20 mouse cellular contexts compared by ENCODE assay signal in genomic region chr5:53174461-53174860, GRCm38 (mm10). TPM values are rescaled to one million over a fixed set of nuclear protein-coding genes. Genes with fewer than 3 reads are reported as not detected.
DNase-seq lines count a peak whose midpoint lies in the region; ATAC-seq and TF ChIP-seq lines count a peak whose summit lies in the region.
"Had no signal": no experiment of that assay in that cellular context is flagged by ENCODE, and none has a peak within 500 bp of the region (broad histone marks: within the 10 kb centered on the region; RNA-seq: fewer than 3 reads in every experiment).

No protein-coding gene starts in this region.

- TF ChIP-seq CTCF in forebrain, postnatal 0 days (IDR thresholded peaks at IDR 0.05; ENCODE audit: low read depth): no peak
- no peak for TF ChIP-seq CTCF in midbrain, postnatal 0 days (IDR thresholded peaks at IDR 0.05)

- no peak overlapping the region for H3K9ac ChIP-seq in forebrain, embryonic 13.5 days
- no peak overlapping the region for H3K9ac ChIP-seq in forebrain, postnatal 0 days
- no peak overlapping the region for H3K9ac ChIP-seq in hindbrain, embryonic 13.5 days
- H3K9ac ChIP-seq in hindbrain, embryonic 11.5 days (ENCODE audit: low read depth, low read length): no peak overlapping the region
- H3K9ac ChIP-seq in midbrain, embryonic 16.5 days (ENCODE audit: low read depth, low read length): no peak overlapping the region
- no peak overlapping the region for H3K9ac ChIP-seq in midbrain, postnatal 0 days (replicated peaks; ENCODE audit: low read length, poor library complexity, severe bottlenecking)
- H3K9ac ChIP-seq: embryonic facial prominence, embryonic 13.5 days; heart, embryonic 15.5 days had no signal

- no peak overlapping the region for H3K4me2 ChIP-seq in forebrain, embryonic 13.5 days
- no peak overlapping the region for H3K4me2 ChIP-seq in forebrain, postnatal 0 days (ENCODE audit: low read depth)
- no peak overlapping the region for H3K4me2 ChIP-seq in hindbrain, embryonic 13.5 days
- H3K4me2 ChIP-seq in hindbrain, embryonic 11.5 days (replicated peaks; ENCODE audit: low read depth, low read length): no peak overlapping the region
- no peak overlapping the region for H3K4me2 ChIP-seq in midbrain, embryonic 16.5 days (ENCODE audit: low read length)
- H3K4me2 ChIP-seq in midbrain, postnatal 0 days (ENCODE audit: low read depth, low read length, poor library complexity, severe bottlenecking): no peak overlapping the region
- H3K4me2 ChIP-seq: embryonic facial prominence, embryonic 13.5 days; heart, embryonic 11.5 days; heart, embryonic 15.5 days had no signal

- H3K27ac ChIP-seq in forebrain, embryonic 13.5 days: no peak overlapping the region
- H3K27ac ChIP-seq in forebrain, postnatal 0 days (ENCODE audit: low read depth, low read length): no peak overlapping the region
- 0 out of 2 replicates have a peak overlapping the region, but pooled peaks have one; percentile 12 for H3K27ac ChIP-seq in hindbrain, embryonic 13.5 days
- no peak overlapping the region for H3K27ac ChIP-seq in hindbrain, embryonic 11.5 days (ENCODE audit: low read depth, low read length)
- H3K27ac ChIP-seq in midbrain, embryonic 16.5 days (ENCODE audit: low read length): no peak overlapping the region
- no peak overlapping the region for H3K27ac ChIP-seq in midbrain, postnatal 0 days (ENCODE audit: low read depth, low read length)
- H3K27ac ChIP-seq: embryonic facial prominence, embryonic 13.5 days; heart, adult 2 months; heart, embryonic 15.5 days had no signal

- ATAC-seq in forebrain, embryonic 13.5 days: peak; percentile 42; the same call in 1 of the 2 replicates
- no peak for ATAC-seq in forebrain, postnatal 0 days
- ATAC-seq in hindbrain, embryonic 13.5 days (ENCODE audit: low FRiP score): peak; percentile 44; the same call in 1 of the 2 replicates
- no peak for ATAC-seq in hindbrain, embryonic 11.5 days (ENCODE audit: low FRiP score)
- peak; percentile 24; the same call in 1 of the 2 replicates for ATAC-seq in midbrain, embryonic 16.5 days
- no peak for ATAC-seq in midbrain, postnatal 0 days (ENCODE audit: low FRiP score)
- ATAC-seq: intestine, embryonic 16.5 days had no signal

- no peaks in the 10 kb centered on the region for H3K9me3 ChIP-seq in forebrain, embryonic 13.5 days (replicated peaks)
- H3K9me3 ChIP-seq in forebrain, postnatal 0 days (ENCODE audit: low read length): no peaks in the 10 kb centered on the region
- no peaks in the 10 kb centered on the region for H3K9me3 ChIP-seq in hindbrain, embryonic 13.5 days
- no peaks in the 10 kb centered on the region for H3K9me3 ChIP-seq in hindbrain, embryonic 11.5 days (ENCODE audit: control insufficient read depth, low read length)
- no peaks in the 10 kb centered on the region for H3K9me3 ChIP-seq in midbrain, embryonic 16.5 days (replicated peaks; ENCODE audit: control insufficient read depth, low read length, poor library complexity, severe bottlenecking)
- H3K9me3 ChIP-seq in midbrain, postnatal 0 days (ENCODE audit: low read length): no peaks in the 10 kb centered on the region
- H3K9me3 ChIP-seq: embryonic facial prominence, embryonic 13.5 days; heart, embryonic 15.5 days had no signal

- DNase-seq in forebrain, postnatal 0 days: no peak
- DNase-seq in hindbrain, embryonic 11.5 days (ENCODE audit: low spot score): no peak
- no peak for DNase-seq in midbrain, postnatal 0 days (ENCODE audit: low spot score)
- peak; percentile 67 for DNase-seq in retina, embryonic 14.5 days (ENCODE audit: low spot score)
- no peak for DNase-seq in adrenal gland, postnatal 14 days
- DNase-seq: adrenal gland, adult 2 months; adrenal gland, postnatal 36 days; cerebellum, adult 9-10 months; gastrocnemius, postnatal 10 days; heart, adult 2 months; heart, postnatal 14 days; kidney, adult 2 months had no signal

- H3K36me3 ChIP-seq in forebrain, embryonic 13.5 days (ENCODE audit: poor library complexity, severe bottlenecking): peaks cover 7% of the 10 kb centered on the region; the same call in 1 of the 2 replicates
- H3K36me3 ChIP-seq in forebrain, postnatal 0 days (ENCODE audit: insufficient read depth): 0 out of 2 replicates have a peak, but pooled peaks cover 6% of the 10 kb centered on the region
- H3K36me3 ChIP-seq in hindbrain, embryonic 13.5 days: no peaks in the 10 kb centered on the region
- no peaks in the 10 kb centered on the region for H3K36me3 ChIP-seq in hindbrain, embryonic 11.5 days (ENCODE audit: control insufficient read depth, insufficient read depth, low read length)
- H3K36me3 ChIP-seq in midbrain, embryonic 16.5 days (ENCODE audit: control insufficient read depth, insufficient read depth, low read length): no peaks in the 10 kb centered on the region
- H3K36me3 ChIP-seq in midbrain, postnatal 0 days (ENCODE audit: insufficient read depth, low read length): no peaks in the 10 kb centered on the region
- H3K36me3 ChIP-seq: embryonic facial prominence, embryonic 13.5 days; heart, embryonic 15.5 days had no signal

- H3K4me3 ChIP-seq in forebrain, embryonic 13.5 days: no peak overlapping the region
- H3K4me3 ChIP-seq in forebrain, postnatal 0 days (ENCODE audit: low read depth, low read length): no peak overlapping the region
- no peak overlapping the region for H3K4me3 ChIP-seq in hindbrain, embryonic 13.5 days
- H3K4me3 ChIP-seq in hindbrain, embryonic 11.5 days (ENCODE audit: low read depth, low read length): no peak overlapping the region
- no peak overlapping the region for H3K4me3 ChIP-seq in midbrain, embryonic 16.5 days (ENCODE audit: low read depth, low read length)
- no peak overlapping the region for H3K4me3 ChIP-seq in midbrain, postnatal 0 days (ENCODE audit: low read depth, low read length)
- H3K4me3 ChIP-seq: embryonic facial prominence, embryonic 13.5 days; heart, adult 2 months; heart, embryonic 15.5 days had no signal

- 56% methylated on average over 12 of the region's 12 CpGs for WGBS in forebrain, embryonic 13.5 days
- WGBS in forebrain, postnatal 0 days: 48% methylated on average over 12 of the region's 12 CpGs
- 64% methylated on average over 12 of the region's 12 CpGs for WGBS in hindbrain, embryonic 13.5 days
- WGBS in hindbrain, embryonic 11.5 days: 83% methylated on average over 12 of the region's 12 CpGs
- 75% methylated on average over 12 of the region's 12 CpGs for WGBS in midbrain, embryonic 16.5 days
- 78% methylated on average over 12 of the region's 12 CpGs for WGBS in midbrain, postnatal 0 days

- H3K27me3 ChIP-seq in forebrain, embryonic 13.5 days: no peaks in the 10 kb centered on the region
- no peaks in the 10 kb centered on the region for H3K27me3 ChIP-seq in forebrain, postnatal 0 days (ENCODE audit: insufficient read depth, low read length)
- H3K27me3 ChIP-seq in hindbrain, embryonic 13.5 days: no peaks in the 10 kb centered on the region
- H3K27me3 ChIP-seq in hindbrain, embryonic 11.5 days (ENCODE audit: control insufficient read depth, insufficient read depth, low read length): no peaks in the 10 kb centered on the region
- no peaks in the 10 kb centered on the region for H3K27me3 ChIP-seq in midbrain, embryonic 16.5 days (ENCODE audit: control insufficient read depth, insufficient read depth, low read depth, low read length)
- no peaks in the 10 kb centered on the region for H3K27me3 ChIP-seq in midbrain, postnatal 0 days (ENCODE audit: insufficient read depth, low read length)
- H3K27me3 ChIP-seq: CH12.LX; embryonic facial prominence, embryonic 13.5 days; heart, embryonic 15.5 days had no signal

- H3K4me1 ChIP-seq in forebrain, embryonic 13.5 days: peaks cover 17% of the 10 kb centered on the region
- no peaks in the 10 kb centered on the region for H3K4me1 ChIP-seq in forebrain, postnatal 0 days (ENCODE audit: insufficient read depth)
- H3K4me1 ChIP-seq in hindbrain, embryonic 13.5 days (replicated peaks): peaks cover 17% of the 10 kb centered on the region; the same call in 1 of the 2 replicates
- no peaks in the 10 kb centered on the region for H3K4me1 ChIP-seq in hindbrain, embryonic 11.5 days (replicated peaks; ENCODE audit: control insufficient read depth, insufficient read depth, low read length)
- H3K4me1 ChIP-seq in midbrain, embryonic 16.5 days (ENCODE audit: control insufficient read depth, insufficient read depth, low read length): no peaks in the 10 kb centered on the region
- no peaks in the 10 kb centered on the region for H3K4me1 ChIP-seq in midbrain, postnatal 0 days (ENCODE audit: insufficient read depth, low read length)
- H3K4me1 ChIP-seq: embryonic facial prominence, embryonic 13.5 days had no signal

RNA-seq across cellular contexts. Expression of gene Sel1l3, which starts 39.3 kb away (rescaled TPM):
- 7.0 and 8.5 TPM in 2 replicates for polyA plus RNA-seq in forebrain, embryonic 13.5 days (2015; fragmentation: Nextera tagmentation; extraction: Ambion mirVana)
- 28.7 and 28.8 TPM in 2 replicates for total RNA-seq in forebrain, postnatal 0 days (2014; rRNA removed)
- polyA plus RNA-seq in forebrain, postnatal 0 days (2015; fragmentation: Nextera tagmentation; extraction: Ambion mirVana): 5.7 and 6.2 TPM in 2 replicates
- polyA plus RNA-seq in hindbrain, embryonic 13.5 days (2015; fragmentation: Nextera tagmentation; extraction: Ambion mirVana): 4.4 and 5.2 TPM in 2 replicates
- 2.7 and 3.7 TPM in 2 replicates for polyA plus RNA-seq in hindbrain, embryonic 11.5 days (2014; fragmentation: Nextera tagmentation; extraction: Ambion mirVana)
- polyA plus RNA-seq in midbrain, embryonic 16.5 days (2015; fragmentation: Nextera tagmentation; extraction: Ambion mirVana): 6.8 and 7.3 TPM in 2 replicates
- 19.0 and 22.2 TPM in 2 replicates for total RNA-seq in midbrain, postnatal 0 days (2014; rRNA removed)
- polyA plus RNA-seq in midbrain, postnatal 0 days (2015; fragmentation: Nextera tagmentation; extraction: Ambion mirVana): 4.7 TPM in 2 replicates
- 2.9 and 3.0 TPM in 2 replicates for total RNA-seq in adrenal gland, postnatal 14 days (2021)

Comparison
In these comparisons a context has a peak if more than half of its experiments do, and no peak if none do; other contexts are left out.
1. ATAC-seq: peak in forebrain, embryonic 13.5 days (single experiment), hindbrain, embryonic 13.5 days (single experiment) and midbrain, embryonic 16.5 days (single experiment); none in forebrain, postnatal 0 days (single experiment), hindbrain, embryonic 11.5 days (single experiment) and midbrain, postnatal 0 days (single experiment).